Mouse (Mus musculus) lung, postnatal 10 days (tissue): ENCODE measurements around the gene R3hdm4.

Source experiments
- DNase-seq: peaks from one replicate; pipeline ENCODE4 v3.0.0; 2021

Gene R3hdm4

GRCm38 (mm10) chr10:79940749-79941148 is 19.7 kb upstream of the R3hdm4 start:
- DNase-seq: no peak

DNA sequence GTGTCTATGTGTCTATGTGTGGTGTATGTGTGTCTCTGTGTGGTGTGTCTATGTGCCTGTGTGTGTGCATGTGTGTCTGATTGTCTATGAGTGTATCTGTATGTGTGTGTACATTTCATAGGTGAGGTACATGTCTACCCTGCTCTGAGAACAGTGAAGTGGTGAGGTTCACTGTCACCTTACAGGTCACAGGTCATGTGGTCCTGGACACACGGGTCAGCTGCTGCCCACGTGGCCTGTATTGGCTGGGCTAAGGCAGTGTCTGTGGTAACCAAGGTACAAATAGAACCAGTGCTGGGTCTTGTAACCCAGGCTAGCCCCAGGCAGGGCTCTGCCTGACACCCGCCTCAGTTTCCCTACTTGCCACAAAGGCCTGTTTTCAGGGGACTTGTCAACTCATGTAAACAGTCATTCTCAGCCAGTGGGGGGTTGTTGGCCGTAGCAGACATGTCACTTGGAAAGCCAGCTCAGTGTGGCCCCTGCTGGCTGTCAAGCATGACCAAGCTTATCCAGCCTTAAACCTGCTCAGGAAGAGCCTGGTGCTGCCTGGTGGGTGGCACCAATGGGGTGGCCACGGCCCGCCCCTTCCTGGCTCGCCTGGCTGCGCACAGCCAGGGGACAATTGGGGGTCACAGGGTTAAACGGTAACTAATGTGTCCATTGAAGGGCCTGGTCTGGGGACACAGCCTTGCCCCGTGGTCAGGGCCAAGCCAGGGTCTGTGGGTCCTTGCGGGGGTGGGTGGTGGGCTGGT is 16.9 kb upstream of the R3hdm4 start:
- no peak for DNase-seq

DNA sequence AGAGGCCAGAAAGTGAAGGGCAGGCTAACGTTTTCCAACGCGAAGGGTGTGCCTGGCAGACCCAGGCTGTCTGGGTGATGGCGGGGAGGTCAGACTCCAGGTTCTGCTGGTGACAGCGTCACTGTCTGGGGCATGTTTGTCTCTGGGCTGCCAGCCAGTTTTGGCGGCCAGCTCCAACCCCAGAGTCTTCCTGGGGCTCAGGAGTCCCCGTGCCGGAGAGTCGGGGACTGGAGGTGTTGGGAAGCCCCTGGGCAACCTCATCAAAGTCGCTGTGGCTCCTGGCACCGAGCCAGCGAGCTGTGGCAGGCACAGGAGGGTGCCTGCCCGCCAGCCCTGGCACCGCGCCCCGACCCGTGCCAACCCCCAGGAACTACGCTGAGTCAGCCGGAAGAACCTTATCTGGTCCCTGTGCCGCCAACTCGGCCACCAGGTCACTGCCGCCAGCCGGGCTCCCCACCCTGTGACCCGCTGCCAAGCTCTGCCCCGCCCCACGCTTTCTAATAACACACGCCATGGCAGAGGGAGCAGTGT is 16.0 kb upstream of the R3hdm4 start:
- peak; percentile 94 for DNase-seq

- DNase-seq: peak; percentile 62
These were observed 15.4 kb upstream of the R3hdm4 start for GRCm38 (mm10) chr10:79936284-79936910.

GRCm38 (mm10) chr10:79934794-79935569 is 14.0 kb upstream of the R3hdm4 start:
- DNase-seq: no peak

DNA sequence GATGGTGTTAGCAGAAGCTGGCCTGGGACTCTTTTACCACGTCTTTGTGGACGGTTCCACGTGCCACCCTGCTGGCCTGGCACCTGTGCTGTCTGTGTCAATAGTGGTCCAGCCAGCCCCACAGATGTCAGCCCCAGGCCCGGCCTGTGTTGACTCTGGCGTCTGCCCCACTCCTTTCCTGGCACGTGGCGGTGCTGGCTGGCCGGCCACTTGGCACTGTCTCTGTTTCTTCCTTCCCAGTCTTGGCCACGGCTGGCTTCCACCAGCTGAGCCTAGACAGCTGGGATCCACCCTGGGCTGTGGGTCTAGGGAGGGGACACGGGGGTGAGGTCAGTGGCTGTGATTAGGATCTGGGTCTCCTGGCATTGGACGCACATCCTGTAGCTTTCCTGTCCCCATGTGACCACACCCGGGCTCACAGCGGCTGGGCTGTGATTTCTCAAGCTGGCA is 13.3 kb upstream of the R3hdm4 start:
- peak; percentile 97 for DNase-seq

DNA sequence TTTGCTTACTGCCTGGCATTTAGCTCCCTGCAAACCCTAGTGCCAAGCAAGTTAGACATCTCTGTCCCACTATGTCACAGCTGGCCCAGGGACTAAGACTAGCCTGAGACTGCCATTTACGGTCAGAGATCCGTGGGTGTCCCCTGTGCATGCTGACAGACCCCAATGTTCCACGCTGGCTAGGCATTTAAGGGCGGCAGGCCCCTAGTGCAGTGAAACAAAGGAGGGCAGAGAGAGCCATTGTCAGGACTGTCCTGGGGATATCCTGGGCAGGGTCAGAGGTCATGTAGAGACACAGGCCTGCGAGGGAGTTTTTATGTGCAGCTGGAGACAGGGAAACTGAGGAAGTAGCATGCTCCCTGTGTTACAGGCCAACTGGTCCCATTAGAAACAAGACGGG is 12.9 kb upstream of the R3hdm4 start:
- no peak for DNase-seq

GRCm38 (mm10) chr10:79933145-79933679 is 12.2 kb upstream of the R3hdm4 start:
- no peak for DNase-seq

GRCm38 (mm10) chr10:79932736-79933135 is 11.7 kb upstream of the R3hdm4 start:
- DNase-seq: peak; percentile 89

DNA sequence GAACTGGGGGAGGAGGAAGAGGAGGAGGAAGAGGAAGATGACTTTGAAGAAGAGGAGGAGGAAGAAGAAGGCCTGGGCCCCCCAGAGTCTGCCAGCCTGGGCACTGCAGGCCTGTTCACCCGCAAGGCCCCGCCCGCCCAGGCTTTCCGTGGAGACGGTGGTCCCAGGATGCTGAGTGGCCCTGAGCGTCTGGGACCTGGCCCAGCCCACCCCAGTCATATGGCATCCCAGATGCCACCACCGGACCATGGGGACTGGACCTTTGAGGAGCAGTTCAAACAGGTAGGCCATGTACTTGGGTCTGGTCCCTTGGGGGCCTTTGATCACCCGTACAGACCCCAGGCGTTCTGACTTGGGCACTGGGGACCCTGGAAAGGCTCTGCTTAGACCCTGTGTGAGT is 10.8 kb upstream of the R3hdm4 start:
- DNase-seq: no peak

DNA sequence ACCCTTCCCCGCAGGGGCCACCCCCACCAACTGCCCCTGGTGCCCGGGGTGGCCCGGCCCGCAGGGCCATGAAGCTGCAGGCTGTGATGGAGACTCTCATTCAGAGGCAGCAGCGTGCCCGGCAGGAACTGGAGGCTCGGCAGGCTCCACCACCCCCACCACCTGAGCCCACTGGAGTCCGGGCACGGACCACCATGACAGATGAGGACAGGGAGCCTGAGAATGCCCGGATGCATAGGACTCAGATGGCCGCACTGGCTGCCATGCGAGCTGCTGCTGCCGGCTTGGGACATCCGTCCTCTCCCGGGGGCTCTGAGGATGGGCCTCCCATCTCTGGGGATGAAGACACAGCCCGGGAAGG is 9.8 kb upstream of the R3hdm4 start:
- no peak for DNase-seq

GRCm38 (mm10) chr10:79929967-79930825 is 9.2 kb upstream of the R3hdm4 start:
- no peak for DNase-seq

DNA sequence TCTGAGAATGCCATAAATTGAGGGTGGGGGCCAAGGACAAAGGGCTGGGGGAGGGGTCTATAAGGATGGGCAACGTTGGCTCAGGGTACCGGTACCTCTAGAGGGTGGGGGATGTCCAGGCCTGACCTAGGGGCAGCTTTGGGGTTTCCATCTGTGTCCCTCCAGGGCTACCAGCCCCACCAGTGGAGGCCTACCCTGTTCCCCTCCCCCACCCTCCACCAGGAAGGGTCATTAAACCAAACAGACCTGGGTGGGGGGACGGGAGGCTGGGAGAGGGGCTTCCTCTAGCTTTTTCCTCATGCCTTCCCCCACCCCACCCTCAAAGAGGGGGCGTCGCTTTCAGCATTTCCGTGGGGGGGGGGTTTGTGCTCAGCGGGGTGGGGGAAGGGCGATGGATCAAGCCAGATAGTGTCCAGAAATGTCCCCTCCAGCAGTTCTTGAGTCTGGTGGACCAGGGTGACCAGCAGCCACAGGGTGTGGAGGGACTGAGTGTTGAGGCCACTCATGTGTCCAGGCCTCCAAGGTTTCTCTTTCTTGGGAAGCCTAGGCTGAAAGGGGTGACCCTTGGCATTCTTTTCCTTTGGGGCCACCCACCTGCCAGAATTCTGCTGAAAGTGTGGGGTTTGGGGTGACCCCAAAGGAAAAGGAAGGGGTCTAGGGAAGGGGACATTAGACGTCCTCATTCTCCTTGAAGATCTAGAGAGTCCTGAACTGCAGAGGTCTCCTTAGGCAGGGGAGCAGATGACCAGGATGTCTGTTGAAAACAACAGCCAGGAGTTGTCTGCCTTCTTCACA is 8.1 kb upstream of the R3hdm4 start:
- no peak for DNase-seq

GRCm38 (mm10) chr10:79928030-79928694 is 7.2 kb upstream of the R3hdm4 start:
- DNase-seq: peak; percentile 75

DNA sequence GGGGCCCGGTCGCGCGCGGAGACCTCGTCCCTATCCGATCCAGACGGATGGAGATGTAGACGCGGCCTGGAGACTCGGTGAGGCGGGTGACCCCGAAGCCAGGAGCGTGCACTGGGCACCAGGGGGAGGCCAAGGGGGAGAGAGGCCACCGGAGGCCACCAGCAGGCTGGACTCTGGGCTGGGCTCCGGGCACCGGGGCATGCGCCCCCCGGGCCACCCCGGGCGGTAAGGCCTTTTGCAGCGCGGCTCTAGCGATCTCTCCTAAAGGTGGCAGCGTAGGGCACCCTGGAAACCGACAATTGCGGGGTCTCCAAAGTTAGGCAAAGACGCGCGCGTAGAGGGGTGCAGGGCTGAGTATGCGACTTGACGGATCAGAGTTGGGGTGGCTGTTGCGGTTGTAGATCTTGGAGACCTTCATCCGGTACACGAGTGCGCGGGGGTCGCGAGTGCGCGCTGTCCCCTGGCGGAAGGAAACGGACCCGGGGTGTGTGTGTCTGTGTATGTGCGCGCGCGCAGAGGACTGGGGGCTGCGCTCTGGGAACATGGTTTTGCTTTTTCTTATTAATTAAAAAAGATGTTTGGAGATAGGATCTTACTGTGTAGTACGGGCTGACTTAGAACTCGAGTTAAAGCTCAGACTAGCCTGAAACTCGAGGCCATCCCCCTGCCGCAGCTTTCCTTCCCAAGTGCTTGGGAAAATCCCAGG is 6.5 kb upstream of the R3hdm4 start:
- DNase-seq: peak; percentile 76

- DNase-seq: peak; percentile 94
These were observed 5.7 kb upstream of the R3hdm4 start, which contains the start of gene Arid3a for GRCm38 (mm10) chr10:79926491-79927323. Arid3a (plus strand) TSS chr10:79927043.

- DNase-seq: no peak
These were observed 4.9 kb upstream of the R3hdm4 start for GRCm38 (mm10) chr10:79925785-79926490.

DNA sequence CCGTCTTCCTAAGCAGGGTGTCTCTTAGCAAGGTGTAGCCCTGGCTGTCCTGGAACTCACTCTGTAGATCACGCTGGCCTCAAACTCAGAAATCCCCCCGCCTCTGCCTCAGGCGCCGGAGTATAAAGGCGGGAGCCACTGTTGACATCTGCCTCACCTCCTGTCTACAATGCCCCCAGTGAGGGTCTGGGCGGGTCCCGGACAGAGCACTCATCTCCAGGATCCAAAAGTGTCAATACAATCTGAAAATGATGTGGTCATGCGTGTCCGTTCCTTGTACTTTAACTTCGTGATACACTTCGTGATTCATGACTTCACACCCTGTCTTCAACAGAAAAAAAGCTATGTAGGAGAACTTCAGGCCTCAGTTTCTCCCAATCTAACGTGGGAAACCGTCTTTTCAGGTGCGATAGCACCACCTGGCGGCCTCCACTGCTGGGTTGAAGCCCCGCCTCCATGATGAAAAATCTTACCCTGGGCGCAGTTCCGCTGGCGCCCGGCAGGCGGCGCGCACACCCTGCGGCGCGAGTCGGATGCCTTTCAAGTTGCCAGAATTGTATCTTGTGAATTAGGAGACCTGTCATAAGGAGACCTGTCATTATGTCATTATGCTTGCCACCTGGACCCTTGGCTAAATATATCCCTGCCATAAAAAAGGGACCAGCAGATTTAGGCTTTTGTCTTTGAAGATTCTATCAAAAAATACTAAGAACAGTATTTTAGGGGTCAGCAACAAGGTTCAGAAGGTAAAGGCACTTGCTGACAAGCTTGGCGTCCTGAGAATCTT is 4.2 kb upstream of the R3hdm4 start:
- peak; percentile 90 for DNase-seq
